Mouse (Mus musculus): ENCODE measurements around the gene Spcs3. TPM values are rescaled to one million over a fixed set of nuclear protein-coding genes. Genes with fewer than 3 reads are reported as not detected.

Gene Spcs3
- polyA plus RNA-seq, 1 experiment from 2014 or later = 87.7 TPM

Other genes with a start within 250 kb of the Spcs3 start
- 7.3 and 7.5 TPM in 2 replicates for gene Asb5, start 418 bp downstream of the Spcs3 start, polyA plus RNA-seq (2014; fragmentation: Nextera tagmentation; extraction: Ambion mirVana)
- not detected in 2 replicates for gene Spata4, start 70.8 kb upstream of the Spcs3 start, polyA plus RNA-seq (2014; fragmentation: Nextera tagmentation; extraction: Ambion mirVana)

Data from limb, embryonic 11.5 days (tissue).